Mouse (Mus musculus): ENCODE results near the gene Gm30191. TPM values are rescaled to one million over a fixed set of nuclear protein-coding genes. Genes with fewer than 3 reads are reported as not detected.
"Not testable (repeated sequence)": the region's sequence is repeated elsewhere in the genome, so short reads cannot be mapped to it uniquely, and the experiment has no call there.

Gene Gm30191
- total RNA-seq, 2 experiments from 2014 or later = not detected

GRCm38 (mm10) chr4:134251241-134252130 lies 4.8 kb downstream of the Gm30191 start:
- peak; percentile 44 to 59 for DNase-seq (ENCODE audit: low spot score in 2 of 2)

DNA sequence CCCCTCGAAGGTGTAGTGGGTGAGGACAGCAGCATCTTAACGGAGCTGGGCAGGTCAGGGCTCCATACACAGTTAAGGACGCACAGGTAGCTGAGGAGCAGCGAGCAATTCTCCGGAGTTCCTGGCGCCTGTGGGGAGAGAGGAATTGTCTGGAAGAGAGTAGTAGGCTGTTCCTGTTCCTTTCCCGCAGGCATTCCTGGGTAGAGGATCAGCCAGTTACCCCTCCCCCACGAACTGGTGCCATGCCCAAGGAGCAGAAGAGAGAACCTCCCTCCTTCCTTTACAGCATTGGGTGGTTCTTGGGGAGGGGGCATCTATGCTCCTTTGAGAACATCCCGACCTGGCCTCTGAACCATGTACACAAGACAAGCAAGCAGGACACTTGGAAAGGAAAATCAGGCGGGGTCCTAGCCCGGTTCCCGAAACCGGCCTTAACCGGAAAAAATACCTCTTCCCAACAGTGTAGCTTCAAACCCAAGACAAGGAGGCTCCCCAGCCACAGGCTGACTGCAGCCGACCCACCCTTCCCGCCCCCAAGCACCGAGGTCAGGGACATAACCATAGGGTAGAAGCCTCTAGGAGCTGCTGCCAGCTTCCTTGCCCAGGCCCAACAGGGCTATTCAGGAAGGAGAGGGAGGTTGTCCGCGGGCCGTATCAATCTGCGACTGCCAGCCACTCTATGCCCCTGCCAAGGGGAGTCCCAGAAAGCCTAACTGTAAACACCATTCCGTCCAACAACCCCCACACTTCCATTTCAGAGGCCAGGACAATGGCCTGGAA lies 5.6 kb downstream of the Gm30191 start:
- peak in 1 of 2 experiments; percentile 8 for DNase-seq (ENCODE audit: low spot score in 2 of 2)

GRCm38 (mm10) chr4:134252911-134253721 lies 6.4 kb downstream of the Gm30191 start:
- no peak for DNase-seq (ENCODE audit: low spot score in 2 of 2)

GRCm38 (mm10) chr4:134253722-134254324 lies 7.1 kb downstream of the Gm30191 start, which contains the start of gene Grrp1:
Gene Grrp1 (minus strand): TSS chr4:134254106.
- DNase-seq (ENCODE audit: low spot score in 2 of 2) = peak in 1 of 2 experiments; percentile 6

DNA sequence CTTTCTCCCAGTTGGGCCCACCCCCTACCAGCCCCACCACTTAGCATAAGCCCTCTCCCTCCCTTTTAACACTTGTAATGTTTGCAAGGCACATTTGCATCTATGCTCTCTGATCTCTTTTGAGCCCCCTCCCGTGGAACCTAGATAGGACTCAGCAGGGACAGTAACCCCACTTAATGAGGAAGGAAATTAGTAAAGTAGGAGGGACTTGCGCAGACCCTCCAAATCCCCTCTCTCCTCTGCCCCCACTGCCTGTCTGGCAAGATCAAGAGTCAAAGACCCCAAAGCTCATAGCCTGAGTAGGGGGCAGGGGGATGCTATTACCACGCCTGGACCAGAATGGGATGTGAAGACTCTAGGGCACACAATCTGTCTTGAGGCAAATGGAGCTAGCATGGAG lies 8.1 kb downstream of the Gm30191 start:
- DNase-seq (ENCODE audit: low spot score in 2 of 2) = no peak

- DNase-seq (ENCODE audit: low spot score in 2 of 2) = no peak
Measured at GRCm38 (mm10) chr4:134255854-134256253, 9.1 kb downstream of the Gm30191 start.

DNA sequence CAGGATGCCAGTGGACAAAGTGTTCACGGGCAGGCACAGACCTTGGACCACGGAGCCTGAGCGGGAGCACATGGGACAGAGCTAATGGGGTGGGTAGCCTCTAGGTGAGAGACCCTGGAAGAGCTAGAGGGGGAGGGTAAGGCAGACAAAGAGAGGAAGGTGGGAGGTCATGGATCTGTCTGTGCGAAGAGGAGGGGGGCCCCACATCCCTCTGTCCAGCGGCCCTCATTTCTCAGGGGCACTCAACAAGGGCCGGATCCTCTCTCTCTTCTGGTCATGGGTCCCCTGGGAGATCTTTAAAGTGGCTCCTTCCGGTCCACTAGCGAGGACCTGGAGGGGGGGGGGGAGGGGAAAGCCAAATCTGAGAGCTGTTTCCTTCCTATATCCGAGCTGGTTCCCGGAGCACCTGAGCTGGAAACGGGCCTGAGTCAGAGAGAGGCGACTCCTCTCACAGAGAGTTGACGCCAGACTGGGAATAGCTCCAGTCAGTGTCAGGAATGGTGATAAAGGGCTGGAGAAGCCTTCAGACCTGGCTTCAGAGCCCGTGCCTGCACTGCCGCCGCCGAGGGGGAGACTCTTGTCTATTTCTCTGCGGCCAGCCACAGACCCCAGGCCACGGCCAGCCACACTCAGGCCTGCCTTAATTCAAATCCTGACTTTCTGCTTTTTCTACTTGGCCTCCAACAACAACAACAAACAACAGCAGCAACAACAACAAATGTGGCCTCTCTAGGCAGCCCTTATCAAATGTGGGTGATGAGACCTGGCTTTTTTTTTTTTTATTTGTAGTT lies 9.9 kb downstream of the Gm30191 start:
- DNase-seq (ENCODE audit: low spot score in 2 of 2) = no peak

- DNase-seq (ENCODE audit: low spot score in 2 of 2) = no peak
Measured at GRCm38 (mm10) chr4:134257198-134258009, 10.7 kb downstream of the Gm30191 start.

GRCm38 (mm10) chr4:134258354-134258753 lies 11.6 kb downstream of the Gm30191 start:
- no peak for DNase-seq (ENCODE audit: low spot score in 2 of 2)

DNA sequence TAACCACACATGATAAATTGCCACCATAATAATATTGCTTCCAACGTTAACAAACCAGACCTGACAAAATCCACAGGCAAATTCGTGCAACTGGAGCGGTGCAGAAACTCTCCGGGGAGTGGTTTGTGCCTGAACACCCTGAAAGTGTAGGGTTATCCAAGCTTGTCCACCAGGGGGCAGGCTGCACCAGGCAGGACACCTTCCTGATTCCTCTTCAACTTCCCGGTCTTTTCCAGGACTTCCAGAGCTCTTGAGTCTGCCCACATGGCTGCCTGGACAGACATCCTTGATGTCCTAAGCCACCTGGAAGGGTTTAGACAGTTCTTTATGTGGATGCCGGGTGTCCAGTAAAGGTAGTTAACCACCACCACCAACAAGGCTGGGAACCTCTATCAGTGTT lies 16.5 kb downstream of the Gm30191 start:
- peak; percentile 47 to 61 for DNase-seq (ENCODE audit: low spot score in 2 of 2)

DNA sequence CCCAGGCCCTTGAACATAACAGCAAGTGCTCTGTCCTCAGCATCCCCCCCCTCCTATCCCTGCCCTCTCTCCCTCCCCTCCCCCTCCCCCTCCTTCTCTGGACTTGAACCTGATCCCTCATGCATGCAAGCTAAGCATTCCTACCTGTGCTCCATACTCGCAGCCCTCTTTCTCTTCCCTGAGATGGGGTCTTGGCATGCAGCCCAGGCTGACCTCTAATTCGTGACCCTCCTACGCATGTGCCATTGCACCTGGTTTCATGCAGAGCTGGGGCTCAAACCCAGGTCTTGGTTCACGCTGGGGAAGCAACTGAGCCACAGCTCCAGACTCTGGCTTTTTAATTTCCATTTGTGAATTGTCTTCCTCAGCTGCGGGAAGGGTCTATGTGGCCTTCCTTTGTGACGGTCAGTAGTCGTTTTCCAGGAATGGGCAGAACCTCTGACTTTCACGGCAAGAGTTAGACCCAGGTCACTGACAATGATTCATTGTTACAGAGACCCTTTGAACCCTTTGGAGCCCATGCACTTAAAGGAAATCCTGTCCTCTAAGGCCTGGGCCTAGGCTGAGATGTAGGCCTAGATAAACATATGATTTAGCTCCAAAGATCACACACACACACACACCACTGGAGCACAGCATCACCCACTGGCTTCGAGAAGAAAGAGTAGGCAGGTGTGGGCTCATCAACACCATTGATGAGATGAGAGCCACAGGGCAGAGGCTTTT lies 19.3 kb downstream of the Gm30191 start:
- no peak for DNase-seq (ENCODE audit: low spot score in 2 of 2)

- no peak for DNase-seq (ENCODE audit: low spot score in 2 of 2)
Measured at GRCm38 (mm10) chr4:134268102-134268655, 21.4 kb downstream of the Gm30191 start.

DNA sequence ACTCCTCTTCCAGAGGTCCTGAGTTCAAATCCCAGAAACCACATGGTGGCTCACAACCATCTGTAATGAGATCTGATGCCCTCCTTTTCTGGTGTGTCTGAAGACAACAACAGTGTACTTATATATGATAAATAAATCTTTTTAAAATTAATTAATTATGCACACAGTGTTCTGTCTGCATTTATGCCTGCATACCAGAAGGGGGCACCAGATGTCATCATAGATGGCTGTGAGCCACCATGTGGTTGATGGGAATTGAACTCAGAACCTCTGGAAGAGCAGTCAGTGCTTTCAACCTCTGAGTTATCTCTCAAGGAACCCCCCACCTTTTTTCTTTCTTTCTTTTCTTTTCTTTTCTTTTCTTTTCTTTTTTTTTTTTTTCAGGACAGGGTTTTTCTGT lies 22.9 kb downstream of the Gm30191 start:
- not testable (repeated sequence) for DNase-seq (ENCODE audit: low spot score in 2 of 2)

- no peak for DNase-seq (ENCODE audit: low spot score in 2 of 2)
Measured at GRCm38 (mm10) chr4:134271979-134272378, 25.2 kb downstream of the Gm30191 start.

DNA sequence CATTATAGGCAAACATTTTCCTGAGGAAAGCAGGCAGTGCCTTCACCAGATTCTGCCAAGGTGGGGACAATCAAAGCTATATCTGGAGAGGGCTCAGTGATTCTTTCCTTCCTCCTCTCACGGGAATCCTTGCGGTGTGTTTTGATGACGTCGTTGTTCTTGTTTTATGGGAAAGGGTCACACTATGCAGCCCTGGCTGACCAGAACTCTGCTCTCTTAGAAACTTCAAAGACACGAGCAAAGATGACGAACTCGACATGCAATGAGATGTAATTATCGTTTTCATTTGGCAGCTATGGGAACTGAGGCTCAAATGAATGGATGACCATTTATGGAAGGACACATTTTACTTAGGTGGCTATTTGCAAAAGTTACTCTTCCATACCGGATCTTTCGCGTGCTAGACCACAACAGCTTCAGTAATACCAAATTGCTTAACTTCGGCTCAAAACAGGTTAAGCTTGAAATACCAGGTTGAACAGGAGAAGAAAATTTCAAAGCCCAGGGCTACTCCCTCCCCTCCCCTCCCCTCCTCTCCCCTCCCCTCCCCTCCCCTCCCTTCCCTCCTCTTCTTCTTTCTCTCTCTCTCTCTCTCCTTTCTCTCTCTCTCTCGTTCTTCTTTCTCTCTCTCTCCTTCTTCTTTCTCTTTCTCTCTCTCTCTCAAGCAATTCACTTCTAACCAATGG lies 26.1 kb downstream of the Gm30191 start:
- no peak for DNase-seq (ENCODE audit: low spot score in 2 of 2)

DNA sequence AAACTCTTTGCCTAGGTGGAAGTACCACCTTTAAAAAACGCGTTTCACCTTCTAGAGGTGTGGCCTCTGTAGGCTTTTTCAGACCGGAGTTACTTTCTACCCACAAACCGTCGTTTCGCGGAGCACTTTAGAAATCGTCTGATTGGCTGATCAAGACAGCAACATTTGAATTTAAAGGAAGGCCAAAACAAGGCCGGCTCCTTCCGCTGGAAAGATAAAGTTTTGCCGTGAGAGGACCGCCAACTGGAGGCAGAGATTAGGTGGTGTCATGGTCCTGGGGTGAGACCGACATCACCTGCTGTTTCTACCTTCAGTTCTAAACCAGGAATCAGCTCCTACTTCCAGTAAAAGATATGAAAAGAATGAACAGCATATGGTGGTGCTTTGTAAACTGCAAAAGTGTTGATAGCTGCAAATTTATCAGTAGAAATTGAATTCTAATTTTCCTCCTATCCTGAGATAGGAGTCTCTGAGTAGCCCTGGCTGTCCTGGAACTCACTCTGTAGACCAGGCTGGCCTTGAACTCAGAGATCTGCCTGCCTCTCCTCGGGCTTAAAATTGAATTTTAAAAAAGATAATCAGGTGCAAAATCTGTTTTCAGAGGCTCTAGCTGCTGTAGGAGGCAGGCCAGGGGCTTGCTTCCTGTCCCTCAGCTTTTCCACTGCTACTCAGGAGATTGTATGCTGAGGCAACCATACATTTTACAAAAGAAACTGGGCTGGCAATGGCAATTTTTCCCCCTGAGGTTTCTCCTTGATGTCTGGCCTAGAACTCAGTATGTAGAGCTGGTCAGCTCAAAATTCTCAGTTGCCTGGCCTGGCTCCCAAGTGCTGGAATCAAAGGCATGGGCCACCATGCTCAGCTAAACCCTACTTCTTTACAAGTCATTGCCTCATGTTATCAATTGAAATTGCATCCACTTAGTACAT lies 26.9 kb downstream of the Gm30191 start:
- no peak for DNase-seq (ENCODE audit: low spot score in 2 of 2)

Measured in layer of hippocampus, postnatal 10 days (tissue).